Mouse (Mus musculus) fat pad, adult 2 months (tissue): ENCODE data around the gene Plpp7.

Experiments
- DNase-seq: peaks from one replicate; pipeline ENCODE4 v3.0.0-alpha.2; 2011; ENCODE audit warnings: low read depth, low spot score; ENCODE audit errors: extremely low read depth

Gene Plpp7

DNA sequence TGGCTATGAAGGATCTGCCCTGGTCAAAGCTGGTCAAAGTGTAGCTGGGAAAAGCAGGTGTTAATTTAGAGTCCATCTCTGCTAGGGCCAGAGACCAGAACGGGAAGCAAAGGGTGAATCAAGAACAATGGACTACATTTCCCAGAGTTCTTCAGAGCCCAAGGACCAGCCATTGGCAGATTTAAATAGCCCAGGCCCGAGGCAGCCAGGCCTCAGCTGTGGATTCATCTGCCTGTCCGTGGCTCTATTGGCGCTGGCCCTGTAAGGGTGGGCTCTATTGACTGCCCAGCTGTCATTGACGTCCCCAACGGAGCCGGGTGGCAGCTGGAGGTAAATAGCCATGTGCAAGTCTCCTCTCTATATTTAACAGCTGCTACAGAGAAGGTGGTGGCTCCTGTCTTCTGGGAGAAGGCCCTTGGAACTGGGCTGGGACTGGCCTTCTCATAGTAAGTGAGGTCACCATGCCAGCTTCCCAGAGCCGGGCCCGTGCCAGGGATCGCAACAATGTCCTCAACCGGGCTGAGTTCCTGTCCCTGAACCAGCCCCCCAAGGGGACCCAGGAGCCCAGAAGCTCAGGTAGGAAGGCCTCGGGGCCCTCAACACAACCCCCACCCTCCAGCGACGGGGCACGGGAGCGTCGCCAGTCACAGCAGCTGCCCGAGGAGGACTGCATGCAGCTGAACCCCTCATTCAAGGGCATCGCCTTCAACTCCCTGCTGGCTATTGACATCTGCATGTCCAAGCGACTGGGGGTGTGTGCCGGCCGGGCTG, at the start of gene Plpp7:
TSS of gene Plpp7 (plus strand) at position 178 of the 771 bp plus-strand sequence.
- no peak for DNase-seq

DNA sequence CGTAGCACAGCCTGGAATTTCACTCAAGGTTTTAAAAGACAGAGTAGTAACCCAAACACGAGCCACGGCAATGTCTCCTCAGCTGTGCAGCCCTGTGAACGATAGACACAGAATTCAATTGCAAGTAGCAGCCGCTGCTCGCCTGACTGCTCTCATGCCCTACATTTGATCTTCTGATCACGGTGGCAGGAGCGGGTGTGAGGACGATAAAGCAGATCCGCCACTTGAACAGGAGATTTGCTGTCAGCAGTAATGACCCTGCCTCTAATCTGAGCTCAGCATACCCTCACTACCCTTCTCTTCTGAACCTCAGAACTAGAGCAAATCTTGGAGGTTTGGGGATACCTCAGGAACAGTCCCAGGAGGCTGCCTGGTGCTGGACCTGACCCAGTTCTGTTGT, 49.3 kb upstream of the Plpp7 start:
- no peak for DNase-seq

DNA sequence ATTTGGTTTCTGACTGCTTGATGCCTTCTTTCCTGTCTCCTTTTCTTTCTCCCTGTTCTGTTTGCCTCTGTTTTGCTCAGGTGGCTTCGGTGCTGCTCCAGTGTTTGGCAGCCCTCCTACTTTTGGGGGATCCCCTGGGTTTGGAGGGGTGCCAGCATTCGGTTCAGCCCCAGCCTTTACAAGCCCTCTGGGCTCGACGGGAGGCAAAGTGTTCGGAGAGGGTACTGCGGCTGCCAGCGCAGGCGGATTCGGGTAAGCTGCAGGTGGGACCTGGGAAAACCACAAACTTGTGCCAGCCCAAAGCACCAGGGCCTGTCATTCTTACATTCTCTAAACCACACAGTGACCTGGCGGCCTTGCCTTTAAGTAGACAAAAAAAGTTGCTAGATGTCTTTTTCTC, 48.0 kb upstream of the Plpp7 start:
- no peak for DNase-seq

DNA sequence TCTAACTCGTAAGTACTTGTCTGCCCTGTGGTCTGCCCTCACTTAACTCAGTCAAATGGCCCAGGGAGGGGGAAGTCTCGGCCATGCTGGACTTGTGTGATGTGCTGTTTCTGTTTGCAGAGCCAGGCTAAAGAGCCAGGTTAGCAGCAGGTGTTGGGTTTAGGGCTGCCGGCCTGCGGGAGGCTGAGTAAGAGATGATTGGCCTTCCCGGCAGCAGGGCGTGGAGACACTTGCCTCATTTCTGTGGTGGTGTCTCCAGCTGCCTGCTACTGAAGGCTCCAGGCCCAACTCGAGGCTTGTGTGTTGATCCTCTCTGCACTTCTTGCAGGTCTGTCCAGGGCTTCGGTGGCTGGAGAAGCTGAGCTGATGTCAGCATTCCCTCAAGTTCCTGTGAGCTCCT, 43.5 kb upstream of the Plpp7 start:
- no peak for DNase-seq

DNA sequence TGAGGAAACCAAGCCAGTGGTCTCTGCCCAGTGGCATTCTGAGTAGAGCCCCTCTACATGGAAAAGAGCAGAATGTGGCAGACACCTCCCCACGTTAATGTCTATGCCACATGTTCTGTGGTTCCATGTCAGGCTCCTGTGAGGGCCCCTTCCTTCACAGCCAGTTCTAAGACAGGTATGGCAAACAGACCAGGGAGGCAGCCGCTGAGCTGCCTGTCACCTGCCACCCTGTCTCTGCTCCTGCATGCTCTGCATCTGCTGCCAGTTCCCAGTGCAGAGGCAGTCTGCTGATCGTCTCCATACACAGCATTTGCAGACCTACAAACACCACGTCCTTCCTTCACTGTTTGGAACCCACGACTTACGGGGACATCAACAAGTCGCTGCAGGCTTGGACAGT, 42.9 kb upstream of the Plpp7 start:
- no peak for DNase-seq

DNA sequence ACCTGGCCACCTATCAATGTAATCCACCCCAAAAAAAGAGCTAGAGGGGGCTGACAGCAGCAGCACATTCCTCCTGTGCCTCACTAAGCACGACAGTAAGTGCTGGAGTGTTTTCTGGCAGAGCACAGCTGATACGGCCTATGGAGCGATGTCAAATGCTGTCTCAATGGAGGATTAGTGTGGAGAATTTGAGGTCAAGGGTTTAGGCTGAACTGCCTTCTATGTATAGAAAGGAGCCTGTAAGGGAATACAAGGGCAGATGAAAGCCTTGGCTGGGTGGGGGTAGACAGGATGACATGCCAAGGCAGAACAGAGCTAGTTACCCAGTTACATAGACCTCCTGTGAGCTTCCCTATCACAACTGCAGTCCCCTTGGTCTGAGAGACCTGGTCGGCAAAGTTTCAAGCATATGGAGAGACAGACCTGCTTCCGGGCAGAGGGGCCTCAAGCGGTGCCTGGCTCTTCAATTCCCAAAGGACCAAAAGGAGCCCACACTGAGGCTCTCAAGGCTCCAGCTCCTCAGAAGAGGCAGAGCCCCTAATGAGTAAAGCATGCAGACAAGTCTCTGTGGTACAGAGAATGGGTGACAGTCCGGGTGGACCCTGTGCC, 39.9 kb upstream of the Plpp7 start:
- DNase-seq, result no peak

DNA sequence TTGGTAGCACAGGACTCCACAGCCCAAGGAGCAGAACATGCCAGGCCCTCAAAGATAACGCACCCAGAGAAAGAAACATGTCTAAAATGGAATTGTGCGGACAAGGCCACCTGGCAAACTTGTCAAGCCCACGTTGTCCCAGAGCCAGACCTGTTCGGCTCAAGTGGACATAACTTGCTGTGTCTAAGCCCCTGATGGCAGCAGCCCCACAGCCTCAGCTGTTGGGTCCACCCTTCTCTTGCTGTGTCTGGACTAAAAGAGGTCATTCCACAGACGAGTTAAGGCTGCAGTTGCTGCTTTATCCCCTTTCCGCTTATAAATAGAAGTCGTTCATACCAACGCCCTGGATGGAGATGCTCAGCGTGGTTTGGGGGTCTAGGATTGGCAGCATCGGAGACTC, 38.8 kb upstream of the Plpp7 start:
- no peak for DNase-seq

DNA sequence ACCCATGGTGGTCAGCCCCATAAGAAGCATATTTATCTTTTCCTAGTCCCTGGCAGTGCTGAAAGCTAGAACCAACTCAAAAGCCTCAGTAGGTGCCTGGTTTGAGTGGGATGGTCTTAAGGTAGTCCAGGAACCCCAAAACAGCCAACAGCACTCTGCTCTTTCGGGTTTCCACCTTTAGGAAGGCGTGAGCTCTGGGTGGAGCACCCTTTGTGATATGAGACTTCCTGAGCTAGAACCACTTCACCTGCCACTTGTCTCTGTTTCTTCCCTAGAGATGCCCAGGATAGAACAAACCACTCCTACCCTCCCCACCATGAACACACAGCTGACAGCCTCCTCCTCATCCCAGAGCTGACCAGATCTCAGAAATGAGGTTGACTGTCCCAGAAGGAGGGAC, 38.0 kb upstream of the Plpp7 start:
- DNase-seq, result no peak

DNA sequence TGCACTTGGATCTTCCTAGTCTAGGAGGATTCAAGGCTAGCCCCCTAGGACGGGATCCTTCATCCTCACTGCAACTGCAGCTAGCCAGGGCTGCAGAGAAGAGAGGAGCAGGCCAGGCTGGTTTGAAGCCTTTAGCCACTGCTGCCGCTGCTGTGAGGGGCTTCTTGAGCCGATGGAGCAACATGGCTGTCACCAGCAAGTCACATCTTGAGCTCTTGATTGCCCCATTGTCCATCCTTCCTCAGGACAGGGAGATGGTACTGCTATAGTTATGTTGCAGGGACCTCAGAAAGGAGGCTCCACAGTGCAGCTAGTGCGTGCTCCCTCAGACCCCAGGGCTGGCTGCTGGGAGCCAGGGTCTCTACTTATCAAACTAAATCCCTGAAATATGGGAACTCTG, 37.5 kb upstream of the Plpp7 start:
- DNase-seq, result no peak

DNA sequence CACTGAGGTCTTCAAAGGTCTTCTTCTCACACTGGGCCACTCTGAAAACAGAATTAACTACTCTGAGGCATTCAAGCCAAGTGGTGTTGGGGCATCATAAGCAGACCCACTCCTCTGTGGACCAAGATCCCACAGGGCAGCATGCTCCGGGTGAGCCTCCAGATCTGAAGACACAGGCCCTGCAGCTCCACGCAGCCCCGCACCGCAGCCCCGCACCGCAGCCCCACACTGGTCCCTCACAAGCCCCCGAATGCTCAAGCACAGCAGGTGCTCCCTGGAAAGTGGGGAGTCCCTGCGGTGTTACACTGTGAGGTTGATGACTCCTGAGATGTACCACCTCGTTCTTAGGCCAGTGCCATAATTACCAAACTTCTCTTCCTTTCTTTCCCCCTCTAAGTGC, 37.1 kb upstream of the Plpp7 start:
- DNase-seq, result no peak

DNA sequence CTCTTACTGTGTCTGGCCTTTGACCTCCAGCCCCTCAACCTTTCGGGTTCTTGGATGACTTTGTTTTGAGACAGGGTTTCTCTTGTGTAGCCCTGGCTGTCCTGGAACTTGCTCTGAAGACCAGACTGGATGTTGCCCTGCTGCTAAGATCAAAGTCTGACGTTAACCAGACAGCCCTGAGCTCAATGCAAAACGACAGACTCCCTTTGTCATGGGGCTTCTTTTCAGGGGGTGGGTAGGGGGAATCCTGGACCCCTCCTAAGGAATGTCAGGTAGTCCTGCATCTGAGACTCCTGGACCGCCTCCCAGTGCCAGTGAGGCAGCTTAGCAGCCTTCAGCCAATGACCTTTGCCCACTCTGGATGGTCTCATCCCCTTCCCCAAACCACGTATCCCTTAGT, 36.6 kb upstream of the Plpp7 start:
- DNase-seq, result no peak

DNA sequence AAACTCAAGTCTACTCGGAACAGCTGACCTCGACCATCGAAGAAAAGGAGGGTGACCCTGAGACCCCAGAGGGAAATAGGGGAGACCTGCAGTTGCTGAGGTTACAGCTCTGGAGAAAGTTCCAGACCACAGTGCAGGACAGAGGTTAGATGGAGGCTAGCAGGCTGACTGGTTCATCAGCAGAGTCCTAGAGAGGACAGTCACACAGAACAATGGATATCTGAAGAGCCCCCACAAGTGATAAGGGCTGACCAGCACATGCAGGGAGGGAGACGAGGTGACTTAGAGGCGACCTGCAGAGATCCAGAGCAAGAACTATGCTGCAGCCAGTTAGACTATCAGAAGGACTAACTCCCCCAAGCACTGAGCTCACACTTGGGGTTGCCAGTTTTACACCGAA, 35.7 kb upstream of the Plpp7 start:
- no peak for DNase-seq

DNA sequence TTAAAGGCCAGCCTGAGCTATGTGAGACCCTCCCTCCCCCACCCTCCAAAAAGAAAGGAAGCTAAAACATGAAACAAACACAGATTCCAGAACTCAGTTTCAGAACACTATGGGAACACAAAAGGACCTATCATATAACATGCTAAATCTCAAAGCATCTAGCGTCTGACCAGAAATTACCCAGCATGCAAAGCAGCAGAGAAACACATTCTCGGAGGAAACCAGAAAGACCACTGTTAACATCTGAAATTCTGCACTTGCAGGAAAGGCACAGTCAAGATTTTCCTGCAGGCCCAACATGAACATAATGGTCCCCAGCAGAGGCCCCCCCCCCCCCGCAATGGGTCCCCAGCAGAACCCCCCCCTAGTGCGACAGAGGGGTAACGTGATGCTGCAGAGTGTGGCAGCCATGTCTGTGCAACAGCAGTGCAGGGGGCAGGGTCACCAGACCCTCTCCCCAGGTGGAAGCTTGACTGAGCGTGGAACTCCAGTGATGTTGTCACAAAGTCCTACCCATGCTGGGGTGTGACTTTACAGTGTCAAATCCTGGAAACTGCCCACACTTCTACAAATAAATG, 35.0 kb upstream of the Plpp7 start:
- DNase-seq, result no peak

DNA sequence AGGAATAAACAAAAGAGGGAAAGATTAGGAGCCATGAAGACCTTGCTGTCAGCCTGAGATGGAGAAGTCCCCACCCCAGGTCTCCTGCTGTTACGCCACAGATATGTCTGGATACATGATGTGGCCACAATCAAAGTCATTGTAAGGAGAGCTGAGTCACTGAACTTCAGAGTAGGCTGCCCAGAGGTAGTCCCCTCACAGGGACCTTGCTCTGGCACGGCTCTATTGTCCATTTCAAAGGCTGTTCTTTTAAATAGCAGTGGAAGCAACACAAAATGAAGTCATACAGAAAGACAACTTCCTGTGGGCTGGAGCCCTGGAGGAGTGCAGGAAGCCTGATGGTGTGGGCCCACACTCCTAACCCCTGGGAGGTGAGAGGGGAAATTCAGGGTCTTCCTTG, 34.1 kb upstream of the Plpp7 start:
- no peak for DNase-seq

DNA sequence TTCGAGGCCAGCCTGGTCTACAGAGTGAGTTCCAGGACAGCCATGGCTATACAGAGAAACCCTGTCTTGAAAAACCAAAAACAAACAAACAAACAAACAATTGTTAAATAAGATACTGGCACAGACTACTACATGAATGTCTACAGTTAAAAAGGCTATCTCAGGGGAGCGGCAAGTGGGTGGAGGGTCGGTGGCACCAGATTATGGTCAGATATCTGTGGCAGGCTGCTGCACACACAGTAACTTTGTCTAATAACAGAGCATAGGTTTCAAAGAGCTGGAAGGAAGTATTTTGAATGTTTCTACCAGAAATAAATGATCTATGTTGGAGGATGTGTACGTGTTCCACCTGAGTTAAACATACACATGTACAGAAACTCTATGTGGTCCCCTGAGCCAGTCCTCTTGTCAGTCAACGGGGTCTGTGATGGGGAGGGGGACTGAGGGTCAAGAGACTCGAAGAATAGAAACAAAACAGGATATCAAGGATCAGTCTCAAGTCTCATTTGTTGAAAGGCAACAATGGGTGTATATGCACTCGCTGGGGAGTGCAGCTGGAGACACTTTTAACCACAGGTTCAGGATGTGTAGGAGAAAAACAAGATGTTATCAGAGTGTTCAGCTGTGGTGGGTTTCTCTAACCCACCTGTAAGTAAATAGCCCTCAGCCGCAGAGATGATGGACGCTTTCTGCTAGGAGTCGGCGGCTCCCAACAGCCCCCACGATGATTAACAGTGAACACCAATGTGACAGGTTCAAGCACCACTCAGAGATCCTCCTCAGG, 33.4 kb upstream of the Plpp7 start:
- no peak for DNase-seq

DNA sequence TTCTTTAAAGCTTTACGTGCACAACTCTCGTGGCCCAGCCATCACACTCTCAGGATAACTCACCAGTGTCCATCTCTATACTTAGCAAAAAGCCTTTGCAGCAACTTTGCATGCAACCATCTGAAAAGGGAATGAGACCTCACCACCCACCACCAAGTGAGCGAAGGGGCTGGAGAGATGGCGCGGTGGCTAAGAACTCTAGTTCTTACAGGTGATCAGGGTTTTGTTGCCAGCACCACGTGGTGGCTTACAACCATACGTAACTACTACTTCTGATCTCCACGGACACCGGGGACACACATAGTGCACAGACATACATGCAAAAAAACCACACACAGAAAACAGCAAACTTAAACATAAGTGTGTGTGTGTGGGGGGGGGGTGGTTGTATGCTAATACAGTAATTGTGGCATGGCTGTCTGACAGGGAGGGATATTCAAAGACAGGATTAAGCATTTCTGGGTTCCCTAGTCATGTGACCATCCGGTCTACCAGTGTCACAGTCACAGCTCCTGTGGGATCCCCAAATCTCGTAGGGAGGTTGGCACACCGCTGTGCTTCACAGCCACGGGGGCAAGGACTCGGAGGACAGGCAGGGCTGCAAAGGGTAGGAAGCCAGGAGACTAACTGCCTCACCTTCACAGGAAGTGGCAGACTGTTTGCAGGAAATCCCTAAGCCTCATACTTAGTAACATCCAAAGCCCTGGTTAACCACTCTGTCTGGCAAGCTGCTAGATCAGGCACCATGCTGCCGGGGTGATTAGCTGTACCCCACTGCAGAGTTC, 32.5 kb upstream of the Plpp7 start:
- no peak for DNase-seq

DNA sequence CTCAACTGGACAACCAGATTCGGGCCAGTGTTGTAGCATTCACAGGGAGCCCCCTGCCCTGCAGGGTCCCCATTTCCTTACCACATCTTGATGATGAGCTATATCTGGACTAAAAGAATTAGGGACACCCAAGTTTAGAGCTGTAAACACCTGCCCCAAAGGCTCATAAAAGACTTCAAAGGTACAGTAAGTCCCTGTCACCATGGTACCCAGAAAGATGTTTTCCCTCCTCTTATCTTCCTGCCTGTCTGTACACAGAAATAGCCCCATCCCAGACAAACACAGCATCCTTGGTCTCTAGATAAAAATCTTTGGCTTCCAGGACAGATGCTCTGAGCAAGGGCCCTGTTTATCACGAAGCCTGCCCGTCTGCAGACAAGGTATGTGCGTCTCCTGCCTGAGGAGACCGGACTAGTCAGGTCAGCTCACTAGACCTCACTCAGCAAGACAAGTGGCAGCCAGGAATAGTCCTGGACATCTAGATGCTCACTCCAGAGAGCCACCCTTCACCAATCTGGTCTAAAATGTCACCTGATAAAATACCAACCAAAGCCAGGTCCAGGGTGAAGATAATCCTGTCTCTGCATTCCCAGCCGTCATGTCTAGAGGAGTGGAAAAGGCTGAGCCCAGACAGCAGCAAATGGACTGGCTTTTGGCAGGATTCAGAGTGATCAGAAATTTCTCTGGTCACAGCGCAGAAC, 31.7 kb upstream of the Plpp7 start:
- no peak for DNase-seq

DNA sequence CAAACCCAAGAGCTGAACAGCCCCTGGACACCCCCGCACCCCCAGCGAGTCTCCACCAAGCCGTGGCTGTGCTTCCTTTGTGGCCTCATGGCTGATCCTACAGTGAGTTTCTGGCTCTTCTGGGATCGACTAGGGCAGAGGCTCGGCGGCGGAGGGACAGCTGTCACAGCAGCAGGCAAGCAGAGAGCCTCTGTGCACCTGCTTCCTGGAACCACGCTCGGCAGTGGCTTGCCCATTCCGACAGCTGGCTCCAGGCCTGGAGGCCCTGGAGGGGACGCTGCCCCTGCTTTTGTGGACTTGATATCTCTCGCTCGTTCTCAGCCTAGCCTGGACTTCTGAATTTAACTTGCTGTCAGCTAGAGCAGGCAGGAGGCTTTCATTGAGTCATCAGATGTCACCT, 30.4 kb upstream of the Plpp7 start:
- no peak for DNase-seq

DNA sequence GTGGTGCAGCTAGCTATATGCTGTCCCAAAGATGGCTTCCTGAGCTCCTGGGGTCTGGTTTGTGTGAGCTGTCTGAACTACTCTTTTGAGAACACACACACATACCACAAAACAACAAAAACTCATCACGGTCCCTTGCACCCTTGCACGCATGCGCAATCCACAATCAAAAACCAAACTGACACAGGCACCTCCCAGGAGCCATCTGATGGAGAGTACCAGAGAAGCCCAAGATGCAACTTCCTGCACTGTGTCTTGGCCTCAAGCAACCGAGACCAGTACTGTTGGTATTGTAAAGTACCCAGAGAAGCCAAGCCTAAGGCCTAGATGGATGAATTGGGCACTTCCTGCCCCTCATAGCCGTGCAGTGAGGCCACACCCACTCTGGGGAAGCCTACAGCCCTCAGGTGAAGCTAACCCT, 29.9 kb upstream of the Plpp7 start:
- no peak for DNase-seq

DNA sequence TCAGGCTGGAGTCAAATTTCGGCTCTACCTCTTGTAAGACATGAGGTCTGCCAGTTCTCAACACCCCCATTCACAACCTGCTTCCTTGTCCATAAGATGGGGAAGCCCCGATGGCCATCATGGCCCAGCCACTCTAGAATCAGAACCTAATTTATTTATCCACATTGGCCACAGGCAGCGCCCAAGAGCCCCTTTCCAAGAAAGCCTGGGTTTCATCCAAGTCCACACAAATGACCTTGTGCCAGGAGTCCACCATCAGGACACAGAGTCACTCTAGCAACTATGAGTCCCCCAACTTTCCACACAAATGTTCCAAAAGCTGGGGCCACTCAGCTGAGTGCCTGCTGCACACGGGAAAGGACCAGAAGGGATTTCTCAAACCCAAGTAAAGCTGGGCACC, 29.3 kb upstream of the Plpp7 start:
- no peak for DNase-seq
